Mouse (Mus musculus): ENCODE data around the gene Itprid1. TPM values are rescaled to one million over a fixed set of nuclear protein-coding genes. Genes with fewer than 3 reads are reported as not detected.
A peak's percentile ranks its signal among the peaks of the same experiment; 100 is the strongest.

Itprid1 gene
- polyA plus RNA-seq, 1 experiment from 2014 or later, result not detected

- no peaks in the 10 kb centered on the region for H3K9me3 ChIP-seq (replicated peaks)
- peak within 1 kb of the TSS; percentile 24 for H3K4me3 ChIP-seq
- H3K27me3 ChIP-seq (replicated peaks), result peaks cover 4% of the 10 kb centered on the region
- H3K4me2 ChIP-seq, result peak within 1 kb of the TSS; percentile 43
- H3K9ac ChIP-seq, result no peak within 1 kb of the TSS
- no peak within 1 kb of the TSS for H3K27ac ChIP-seq (ENCODE audit: poor library complexity, severe bottlenecking)
- no peaks in the 10 kb centered on the region for H3K36me3 ChIP-seq
- peaks cover 34% of the 10 kb centered on the region for H3K4me1 ChIP-seq (replicated peaks)
- WGBS, result 50% methylated on average over 16 of the region's 16 CpGs
- no peak for ATAC-seq (ENCODE audit: insufficient number of reproducible peaks, low FRiP score)
These were observed 180.7 kb downstream of the Itprid1 start, which contains the start of gene Ppp1r17 for GRCm38 (mm10) chr6:56017291-56017994. Gene Ppp1r17, plus strand, starts transcription at chr6:56017497.

GRCm38 (mm10) chr6:56019632-56020031 is 182.9 kb downstream of the Itprid1 start:
- no peak overlapping the region for H3K9ac ChIP-seq
- H3K4me3 ChIP-seq, result no peak overlapping the region
- 6% methylated on average over 2 of the region's 2 CpGs for WGBS
- H3K4me2 ChIP-seq, result no peak overlapping the region
- no peaks in the 10 kb centered on the region; the same call in none of the 2 replicates for H3K27me3 ChIP-seq (replicated peaks)
- H3K36me3 ChIP-seq, result no peaks in the 10 kb centered on the region
- H3K27ac ChIP-seq (ENCODE audit: poor library complexity, severe bottlenecking), result no peak overlapping the region
- H3K4me1 ChIP-seq (replicated peaks), result peaks cover 36% of the 10 kb centered on the region
- peak; percentile 48; the same call in 1 of the 2 replicates for ATAC-seq (ENCODE audit: insufficient number of reproducible peaks, low FRiP score)
- no peaks in the 10 kb centered on the region for H3K9me3 ChIP-seq (replicated peaks)

- peaks cover 8% of the 10 kb centered on the region for H3K4me1 ChIP-seq (replicated peaks)
- H3K4me2 ChIP-seq, result no peak overlapping the region
- no peaks in the 10 kb centered on the region for H3K9me3 ChIP-seq (replicated peaks)
- 44% methylated on average over 2 of the region's 2 CpGs for WGBS
- no peak overlapping the region for H3K4me3 ChIP-seq
- H3K9ac ChIP-seq, result no peak overlapping the region
- H3K36me3 ChIP-seq, result no peaks in the 10 kb centered on the region
- no peak overlapping the region for H3K27ac ChIP-seq (ENCODE audit: poor library complexity, severe bottlenecking)
- H3K27me3 ChIP-seq (replicated peaks), result no peaks in the 10 kb centered on the region; the same call in 1 of the 2 replicates
- ATAC-seq (ENCODE audit: insufficient number of reproducible peaks, low FRiP score), result no peak
These were observed 188.8 kb downstream of the Itprid1 start for GRCm38 (mm10) chr6:56025533-56025932.

GRCm38 (mm10) chr6:56027318-56027717 is 190.6 kb downstream of the Itprid1 start:
- no peak overlapping the region for H3K4me3 ChIP-seq
- WGBS, result 67% methylated on average over 6 of the region's 6 CpGs
- peaks cover 10% of the 10 kb centered on the region for H3K4me1 ChIP-seq (replicated peaks)
- H3K9ac ChIP-seq, result no peak overlapping the region
- H3K9me3 ChIP-seq (replicated peaks), result no peaks in the 10 kb centered on the region
- H3K4me2 ChIP-seq, result no peak overlapping the region
- H3K36me3 ChIP-seq, result no peaks in the 10 kb centered on the region
- ATAC-seq (ENCODE audit: insufficient number of reproducible peaks, low FRiP score), result no peak
- H3K27me3 ChIP-seq (replicated peaks), result no peaks in the 10 kb centered on the region; the same call in 1 of the 2 replicates
- no peak overlapping the region for H3K27ac ChIP-seq (ENCODE audit: poor library complexity, severe bottlenecking)

- no peak for ATAC-seq (ENCODE audit: insufficient number of reproducible peaks, low FRiP score)
- 81% methylated on average over 5 of the region's 5 CpGs for WGBS
- H3K36me3 ChIP-seq, result no peaks in the 10 kb centered on the region
- H3K4me3 ChIP-seq, result no peak overlapping the region
- H3K9ac ChIP-seq, result no peak overlapping the region
- H3K27me3 ChIP-seq (replicated peaks), result no peaks in the 10 kb centered on the region
- peaks cover 8% of the 10 kb centered on the region; the same call in 1 of the 2 replicates for H3K4me1 ChIP-seq (replicated peaks)
- no peak overlapping the region for H3K4me2 ChIP-seq
- H3K9me3 ChIP-seq (replicated peaks), result no peaks in the 10 kb centered on the region
- H3K27ac ChIP-seq (ENCODE audit: poor library complexity, severe bottlenecking), result no peak overlapping the region
These were observed 191.3 kb downstream of the Itprid1 start for GRCm38 (mm10) chr6:56027966-56028365.

Other genes starting within 250 kb of the Itprid1 start
- gene Neurod6, start 155.6 kb upstream of the Itprid1 start, polyA plus RNA-seq (2016; fragmentation: Nextera tagmentation; extraction: Ambion mirVana), result 0.10 TPM in 1 of 2 replicates, not detected in the other
- gene Ppp1r17, start 180.6 kb downstream of the Itprid1 start, polyA plus RNA-seq (2016; fragmentation: Nextera tagmentation; extraction: Ambion mirVana), result 8.9 and 11.6 TPM in 2 replicates